ENCODE assay signal across 7 mouse cellular contexts in genomic region chr9:67042813-67043207, GRCm38 (mm10). TPM values are rescaled to one million over a fixed set of nuclear protein-coding genes. Genes with fewer than 3 reads are reported as not detected.
DNase-seq lines count a peak whose midpoint lies in the region; ATAC-seq and TF ChIP-seq lines count a peak whose summit lies in the region.

No protein-coding gene starts in this region.

- no peaks in the 10 kb centered on the region for H3K9me3 ChIP-seq in neural tube, embryonic 11.5 days (ENCODE audit: control insufficient read depth, low read length)
- no peaks in the 10 kb centered on the region for H3K9me3 ChIP-seq in forebrain, embryonic 14.5 days (replicated peaks; ENCODE audit: control insufficient read depth, low read length)
- no peaks in the 10 kb centered on the region for H3K9me3 ChIP-seq in liver, embryonic 11.5 days (ENCODE audit: control insufficient read depth, low read length)
- H3K9me3 ChIP-seq in stomach, postnatal 0 days (ENCODE audit: control insufficient read depth, low read length): no peaks in the 10 kb centered on the region

- TF ChIP-seq EP300 in stomach, postnatal 0 days (optimal IDR thresholded peaks at IDR 0.05): no peak

- H3K36me3 ChIP-seq in neural tube, embryonic 11.5 days (ENCODE audit: control insufficient read depth, insufficient read depth, low read length): no peaks in the 10 kb centered on the region
- no peaks in the 10 kb centered on the region for H3K36me3 ChIP-seq in forebrain, embryonic 14.5 days (ENCODE audit: control insufficient read depth, insufficient read depth, low read length)
- 0 out of 2 replicates have a peak, but pooled peaks cover 3% of the 10 kb centered on the region for H3K36me3 ChIP-seq in liver, embryonic 11.5 days (ENCODE audit: control insufficient read depth, insufficient read depth, low read length)
- peaks cover 5% of the 10 kb centered on the region for H3K36me3 ChIP-seq in stomach, postnatal 0 days (ENCODE audit: control insufficient read depth, insufficient read depth, low read length)

- peak overlapping the region; percentile 93 for H3K9ac ChIP-seq in neural tube, embryonic 11.5 days (ENCODE audit: low read length)
- H3K9ac ChIP-seq in forebrain, embryonic 14.5 days (ENCODE audit: low read length): peak overlapping the region; percentile 96
- H3K9ac ChIP-seq in liver, embryonic 11.5 days (ENCODE audit: low read depth, low read length): peak overlapping the region; percentile 90
- peak overlapping the region; percentile 90 for H3K9ac ChIP-seq in stomach, postnatal 0 days (ENCODE audit: low read length)

- peaks cover 12% of the 10 kb centered on the region for H3K27me3 ChIP-seq in neural tube, embryonic 11.5 days (ENCODE audit: control insufficient read depth, insufficient read depth, low read length)
- H3K27me3 ChIP-seq in forebrain, embryonic 14.5 days (replicated peaks; ENCODE audit: control insufficient read depth, insufficient read depth, low read length): peaks cover 13% of the 10 kb centered on the region
- peaks cover 16% of the 10 kb centered on the region for H3K27me3 ChIP-seq in liver, embryonic 11.5 days (replicated peaks; ENCODE audit: control insufficient read depth, insufficient read depth, low read length)
- no peaks in the 10 kb centered on the region for H3K27me3 ChIP-seq in stomach, postnatal 0 days (ENCODE audit: control insufficient read depth, insufficient read depth, low read length)

- ATAC-seq in neural tube, embryonic 11.5 days (ENCODE audit: insufficient read depth, low FRiP score, low TSS enrichment): no peak
- no peak for ATAC-seq in forebrain, embryonic 14.5 days
- no peak for ATAC-seq in liver, embryonic 11.5 days (replicated peaks; ENCODE audit: low FRiP score)
- no peak for ATAC-seq in stomach, postnatal 0 days (ENCODE audit: low FRiP score, low TSS enrichment)

- H3K4me2 ChIP-seq in neural tube, embryonic 11.5 days (ENCODE audit: low read depth): peak overlapping the region; percentile 73
- H3K4me2 ChIP-seq in forebrain, embryonic 14.5 days (ENCODE audit: low read length): peak overlapping the region; percentile 59
- peak overlapping the region; percentile 57 for H3K4me2 ChIP-seq in liver, embryonic 11.5 days
- peak overlapping the region; percentile 69 for H3K4me2 ChIP-seq in stomach, postnatal 0 days (replicated peaks; ENCODE audit: low read depth)

- DNase-seq in neural tube, embryonic 11.5 days (ENCODE audit: low spot score): no peak
- DNase-seq in neural tube, embryonic 10.5 days (ENCODE audit: extremely low spot score, low spot score): no peak
- DNase-seq in forebrain, embryonic 14.5 days (ENCODE audit: low spot score): no peak
- DNase-seq in liver, embryonic 11.5 days (ENCODE audit: low spot score): no peak
- no peak for DNase-seq in stomach, postnatal 0 days (ENCODE audit: low spot score)
- no peak for DNase-seq in urinary bladder, adult 18-20 months (ENCODE audit: low spot score in 2 of 2)
- no peak for DNase-seq in layer of hippocampus, adult 9-11 months

- WGBS in neural tube, embryonic 11.5 days: 24% methylated on average over 6 of the region's 6 CpGs
- 25% methylated on average over 6 of the region's 6 CpGs for WGBS in forebrain, embryonic 14.5 days
- 18% methylated on average over 6 of the region's 6 CpGs for WGBS in liver, embryonic 11.5 days
- 11% methylated on average over 6 of the region's 6 CpGs for WGBS in stomach, postnatal 0 days

- no peak for TF ChIP-seq CTCF in stomach, postnatal 0 days (IDR thresholded peaks at IDR 0.05; ENCODE audit: low read depth)

- no peak overlapping the region; the same call in 1 of the 2 replicates for H3K27ac ChIP-seq in neural tube, embryonic 11.5 days (ENCODE audit: low read depth, low read length)
- H3K27ac ChIP-seq in forebrain, embryonic 14.5 days (ENCODE audit: low read depth, low read length): no peak overlapping the region
- H3K27ac ChIP-seq in liver, embryonic 11.5 days (ENCODE audit: low read depth, low read length): peak overlapping the region; percentile 92
- peak overlapping the region; percentile 94 for H3K27ac ChIP-seq in stomach, postnatal 0 days (replicated peaks)

- peaks cover 34% of the 10 kb centered on the region for H3K4me1 ChIP-seq in neural tube, embryonic 11.5 days (ENCODE audit: control insufficient read depth, insufficient read depth, low read length)
- peaks cover 36% of the 10 kb centered on the region for H3K4me1 ChIP-seq in forebrain, embryonic 14.5 days (ENCODE audit: control insufficient read depth, insufficient read depth, low read length)
- H3K4me1 ChIP-seq in liver, embryonic 11.5 days (replicated peaks; ENCODE audit: control insufficient read depth, insufficient read depth, low read length): peaks cover 66% of the 10 kb centered on the region
- peaks cover 9% of the 10 kb centered on the region; the same call in 1 of the 2 replicates for H3K4me1 ChIP-seq in stomach, postnatal 0 days (replicated peaks; ENCODE audit: control insufficient read depth, insufficient read depth)

- H3K4me3 ChIP-seq in neural tube, embryonic 11.5 days (ENCODE audit: low read depth, low read length): peak overlapping the region; percentile 83
- peak overlapping the region; percentile 82 for H3K4me3 ChIP-seq in forebrain, embryonic 14.5 days (ENCODE audit: low read depth, low read length)
- peak overlapping the region; percentile 81 for H3K4me3 ChIP-seq in liver, embryonic 11.5 days (ENCODE audit: low read depth, low read length)
- H3K4me3 ChIP-seq in stomach, postnatal 0 days (ENCODE audit: low read depth, low read length): peak overlapping the region; percentile 86

RNA-seq across cellular contexts. Expression of gene Tpm1, which starts 6.4 kb away (rescaled TPM):
- 364 and 445 TPM in 2 replicates for polyA plus RNA-seq in neural tube, embryonic 11.5 days (2014; fragmentation: Nextera tagmentation; extraction: Ambion mirVana)
- polyA plus RNA-seq in forebrain, embryonic 14.5 days (2014; fragmentation: Nextera tagmentation; extraction: Ambion mirVana): 104 and 126 TPM in 2 replicates
- polyA plus RNA-seq in liver, embryonic 11.5 days (2014; fragmentation: Nextera tagmentation; extraction: Ambion mirVana): 378 and 420 TPM in 2 replicates
- 1,738 and 2,538 TPM in 2 replicates for polyA plus RNA-seq in stomach, postnatal 0 days (2015; fragmentation: Nextera tagmentation; extraction: Ambion mirVana)

Comparison
In these comparisons a context has a peak if more than half of its experiments do, and no peak if none do; other contexts are left out.
1. H3K27ac ChIP-seq: peak in liver, embryonic 11.5 days (single experiment) and stomach, postnatal 0 days (single experiment); none in neural tube, embryonic 11.5 days (single experiment) and forebrain, embryonic 14.5 days (single experiment).
2. Peak in every context shown above with its lines, with median percentiles within 50 percentile points of each other: H3K4me2 ChIP-seq, H3K4me3 ChIP-seq and H3K9ac ChIP-seq.